Mouse (Mus musculus) right cerebral cortex, postnatal 14 days (tissue): ENCODE measurements at regions not wholly inside any gene's neighbourhood (a gene's known extent, or its start where the extent isn't known, plus 50 kb on each side); places are given as distances from the start of the nearest gene placed in this dataset.
A peak's percentile ranks its signal among the peaks of the same experiment; 100 is the strongest.

ENCODE experiments used
- DNase-seq: peaks from one replicate; pipeline ENCODE4 v3.0.0; 2022

- no peak for DNase-seq
Observed at GRCm38 (mm10) chr17:68916531-68916930, 90.1 kb downstream of the Tmem200c start.

GRCm38 (mm10) chr17:68918228-68918627, 91.8 kb downstream of the Tmem200c start:
- DNase-seq: no peak

GRCm38 (mm10) chr17:68923271-68923670, 96.8 kb downstream of the Tmem200c start:
- DNase-seq: no peak

GRCm38 (mm10) chr17:68927418-68927817, 101.0 kb downstream of the Tmem200c start:
- DNase-seq: no peak

GRCm38 (mm10) chr17:68928691-68929090, 102.3 kb downstream of the Tmem200c start:
- DNase-seq: no peak

- peak; percentile 6 for DNase-seq
Observed at GRCm38 (mm10) chr17:68933265-68933664, 106.8 kb downstream of the Tmem200c start.

GRCm38 (mm10) chr17:68934066-68934465, 107.6 kb downstream of the Tmem200c start:
- no peak for DNase-seq

GRCm38 (mm10) chr17:68936016-68936415, 109.6 kb downstream of the Tmem200c start:
- DNase-seq: no peak

GRCm38 (mm10) chr17:68956275-68956674, 119.2 kb upstream of the Epb41l3 start:
- no peak for DNase-seq

- DNase-seq: no peak
Observed at GRCm38 (mm10) chr17:68961160-68961559, 114.3 kb upstream of the Epb41l3 start.

- DNase-seq: no peak
Observed at GRCm38 (mm10) chr17:68975606-68976005, 99.9 kb upstream of the Epb41l3 start.

- no peak for DNase-seq
Observed at GRCm38 (mm10) chr17:68978151-68978550, 97.3 kb upstream of the Epb41l3 start.

- DNase-seq: no peak
Observed at GRCm38 (mm10) chr17:68981120-68981519, 94.4 kb upstream of the Epb41l3 start.

- no peak for DNase-seq
Observed at GRCm38 (mm10) chr17:68982094-68982493, 93.4 kb upstream of the Epb41l3 start.

GRCm38 (mm10) chr17:68999913-69000312, 75.6 kb upstream of the Epb41l3 start:
- no peak for DNase-seq

GRCm38 (mm10) chr17:69004051-69004450, 71.4 kb upstream of the Epb41l3 start:
- DNase-seq: no peak

- no peak for DNase-seq
Observed at GRCm38 (mm10) chr17:69006272-69006671, 69.2 kb upstream of the Epb41l3 start.
